Mouse (Mus musculus) CH12.LX (cell line): Measurements from ENCODE around the gene Klrb1c. TPM values are rescaled to one million over a fixed set of nuclear protein-coding genes. Genes with fewer than 3 reads are reported as not detected.
A peak's percentile ranks its signal among the peaks of the same experiment; 100 is the strongest.

Source experiments
- DNase-seq: peaks from one replicate; pipeline ENCODE4 v3.0.0-alpha.2; 2013; ENCODE audit errors: extremely low read depth
- H3K27ac ChIP-seq: 2 replicates; pipeline ENCODE4 v1.5.1; 2012; ENCODE audit warnings: low read depth, mild to moderate bottlenecking, control low read depth, moderate library complexity; ENCODE audit not compliant: insufficient read depth
- H3K27me3 ChIP-seq: replicated peaks from 2 replicates; pipeline ENCODE3; 2012; ENCODE audit warnings: inconsistent platforms
- H3K36me3 ChIP-seq, 2 experiments: replicated peaks in 1 of 2; 2 replicates each; pipeline versions ENCODE3 to v1.6.1; 2012; ENCODE audit warnings: inconsistent platforms in 1 of 2, low read length in 1 of 2, mild to moderate bottlenecking in 1 of 2, mixed read lengths in 1 of 2, moderate library complexity in 1 of 2; ENCODE audit not compliant: control insufficient read depth in 1 of 2, insufficient read depth in 1 of 2
- H3K4me1 ChIP-seq, 2 experiments: 2 replicates each; pipeline ENCODE4 v1.6.1; 2012; ENCODE audit warnings: inconsistent platforms in 1 of 2, moderate library complexity in 1 of 2; ENCODE audit not compliant: insufficient read depth in 2 of 2, control insufficient read depth in 1 of 2
- H3K4me2 ChIP-seq: 2 replicates; pipeline ENCODE4 v1.6.1; 2012; ENCODE audit warnings: low read depth, mild to moderate bottlenecking, control low read depth; ENCODE audit not compliant: poor library complexity, insufficient read depth, severe bottlenecking
- H3K4me3 ChIP-seq, 3 experiments: fragments of 150-350 bp in 1 of 3; sonication (generic) in 1 of 3; replicated peaks in 1 of 3; 2 replicates each; pipeline versions ENCODE3 to v1.5.1; 2011 to 2012; ENCODE audit warnings: low read depth in 2 of 3, low read length in 2 of 3, mild to moderate bottlenecking in 2 of 3, moderate library complexity in 2 of 3, control low read depth in 1 of 3, improper control_type of control experiment in 1 of 3, inconsistent platforms in 1 of 3, mixed read lengths in 1 of 3; ENCODE audit not compliant: poor library complexity in 1 of 3
- H3K79me2 ChIP-seq: replicated peaks from 2 replicates; pipeline ENCODE4 v1.6.1; 2012; ENCODE audit warnings: mild to moderate bottlenecking, moderate library complexity; ENCODE audit not compliant: control insufficient read depth, poor library complexity, insufficient read depth, severe bottlenecking; ENCODE audit errors: extremely low read depth
- H3K9ac ChIP-seq: 2 replicates; pipeline ENCODE4 v1.6.1; 2012; ENCODE audit warnings: low read depth, mild to moderate bottlenecking, control low read depth, moderate library complexity; ENCODE audit not compliant: insufficient read depth
- H3K9me3 ChIP-seq: replicated peaks from 2 replicates; pipeline ENCODE3; 2012; ENCODE audit warnings: low read length, inconsistent platforms, mixed read lengths
- BHLHE40 ChIP-seq: IDR thresholded peaks from 2 replicates; pipeline ENCODE4 v1.6.1; 2011; ENCODE audit warnings: mild to moderate bottlenecking, low read depth, low read length, improper control_type of control experiment
- CHD2 ChIP-seq: IDR thresholded peaks from 2 replicates; pipeline ENCODE4 v1.6.1; 2011; ENCODE audit warnings: low read length, improper control_type of control experiment
- CTCF ChIP-seq, 2 experiments: IDR thresholded peaks in 1 of 2; conservative IDR thresholded peaks in 1 of 2; 2 replicates each; pipeline ENCODE4 v1.5.1; 2011 to 2012; ENCODE audit warnings: low read depth in 2 of 2, low read length in 2 of 2, improper control_type of control experiment in 1 of 2, inconsistent platforms in 1 of 2, mild to moderate bottlenecking in 1 of 2, moderate library complexity in 1 of 2
- E2F4 ChIP-seq: IDR thresholded peaks from 2 replicates; pipeline ENCODE4 v1.6.1; 2011; ENCODE audit warnings: low read depth, low read length, improper control_type of control experiment; ENCODE audit not compliant: insufficient replicate concordance
- ELF1 ChIP-seq: IDR thresholded peaks from 2 replicates; pipeline ENCODE4 v1.6.1; 2014; ENCODE audit warnings: low read depth, mild to moderate bottlenecking, inconsistent platforms, low read length, improper control_type of control experiment
- EP300 ChIP-seq: IDR thresholded peaks from 2 replicates; pipeline ENCODE4 v1.6.1; 2011; ENCODE audit warnings: low read length, improper control_type of control experiment
- ETS1 ChIP-seq: conservative IDR thresholded peaks from 2 replicates; pipeline ENCODE4 v1.6.1; 2012; ENCODE audit warnings: low read depth, mild to moderate bottlenecking, inconsistent platforms, low read length, improper control_type of control experiment, moderate library complexity
- HCFC1 ChIP-seq: IDR thresholded peaks from 2 replicates; pipeline ENCODE4 v1.6.1; 2012; ENCODE audit warnings: low read depth, mild to moderate bottlenecking, inconsistent platforms, low read length, improper control_type of control experiment
- IRF4 ChIP-seq: IDR thresholded peaks from 2 replicates; pipeline ENCODE4 v1.6.1; 2014; ENCODE audit warnings: low read depth, mild to moderate bottlenecking, inconsistent platforms, low read length, improper control_type of control experiment
- JUND ChIP-seq: conservative IDR thresholded peaks from 2 replicates; pipeline ENCODE4 v1.6.1; 2011; ENCODE audit warnings: low read depth, low read length, improper control_type of control experiment
- KAT2A ChIP-seq: IDR thresholded peaks from 2 replicates; pipeline ENCODE4 v1.6.1; 2012; ENCODE audit warnings: low read length, improper control_type of control experiment, inconsistent platforms; ENCODE audit not compliant: insufficient replicate concordance
- MAFK ChIP-seq: IDR thresholded peaks from 2 replicates; pipeline ENCODE4 v1.6.1; 2011; ENCODE audit warnings: low read length, improper control_type of control experiment; ENCODE audit not compliant: insufficient replicate concordance
- MAX ChIP-seq: IDR thresholded peaks from 2 replicates; pipeline ENCODE4 v1.6.1; 2011; ENCODE audit warnings: low read length, improper control_type of control experiment
- MEF2A ChIP-seq: IDR thresholded peaks from 2 replicates; pipeline ENCODE4 v1.6.1; 2014; ENCODE audit warnings: low read depth, mild to moderate bottlenecking, inconsistent platforms, low read length, improper control_type of control experiment, borderline replicate concordance
- MYC ChIP-seq: IDR thresholded peaks from 2 replicates; pipeline ENCODE4 v1.6.1; 2011; ENCODE audit warnings: low read depth, mild to moderate bottlenecking, improper control_type of control experiment, low read length
- NELFE ChIP-seq: IDR thresholded peaks from 2 replicates; pipeline ENCODE4 v1.6.1; 2011; ENCODE audit warnings: low read depth, low read length, improper control_type of control experiment
- POLR2AphosphoS2 ChIP-seq: IDR thresholded peaks from 2 replicates; pipeline ENCODE4 v1.6.1; 2011; ENCODE audit warnings: low read depth, low read length, improper control_type of control experiment
- RCOR1 ChIP-seq: conservative IDR thresholded peaks from 2 replicates; pipeline ENCODE4 v1.6.1; 2012; ENCODE audit warnings: low read depth, mild to moderate bottlenecking, inconsistent platforms, low read length, improper control_type of control experiment
- SIN3A ChIP-seq: IDR thresholded peaks from 2 replicates; pipeline ENCODE4 v1.6.1; 2012; ENCODE audit warnings: low read length, improper control_type of control experiment, inconsistent platforms
- SMC3 ChIP-seq: IDR thresholded peaks from 2 replicates; pipeline ENCODE4 v1.6.1; 2011; ENCODE audit warnings: low read depth, low read length, improper control_type of control experiment
- TCF12 ChIP-seq: IDR thresholded peaks from 2 replicates; pipeline ENCODE4 v1.6.1; 2014; ENCODE audit warnings: low read depth, mild to moderate bottlenecking, inconsistent platforms, low read length, improper control_type of control experiment
- USF1 ChIP-seq: IDR thresholded peaks from 2 replicates; pipeline ENCODE4 v1.6.1; 2014; ENCODE audit warnings: low read depth, mild to moderate bottlenecking, inconsistent platforms, low read length, improper control_type of control experiment
- USF2 ChIP-seq: conservative IDR thresholded peaks from 2 replicates; pipeline ENCODE4 v1.6.1; 2011; ENCODE audit warnings: low read depth, low read length, improper control_type of control experiment
- ZKSCAN1 ChIP-seq: IDR thresholded peaks from 2 replicates; pipeline ENCODE4 v1.6.1; 2012; ENCODE audit warnings: low read depth, inconsistent platforms, low read length, improper control_type of control experiment, borderline replicate concordance
- ZNF384 ChIP-seq: IDR thresholded peaks from 2 replicates; pipeline ENCODE4 v1.6.1; 2012; ENCODE audit warnings: low read depth, low read length, improper control_type of control experiment, inconsistent platforms
- dilution Hi-C: fragments of 300-500 bp; cut with MboI; formaldehyde crosslinking; loops from 2 replicates; pipeline ENCODE4 v1.14.3; 2020; ENCODE audit warnings: low sequenced_read_pairs; ENCODE audit not compliant: extremely low pct_unique_long_range_greater_than_20kb, extremely low pct_ligation_motif_present
- in situ Hi-C: fragments of 300-500 bp; cut with MboI; formaldehyde crosslinking; loops from 3 replicates; pipeline ENCODE4 v1.14.3; 2019; ENCODE audit warnings: low sequenced_read_pairs, low pct_ligation_motif_present, low pct_unique_long_range_greater_than_20kb, mixed read lengths
- polyA plus RNA-seq: library from polyadenylated mRNA; unstranded; fragments of >175 nt; gene quantifications from 2 replicates; pipeline ENCODE4 v1.2.1, GENCODE M21; 2012; ENCODE audit warnings: low read depth; ENCODE audit not compliant: insufficient read length
- total RNA-seq, 2 experiments: library from RNA; depleted of rRNA; stranded (reverse); fragments of 300-350 nt in 1 of 2; fragments of >200 nt in 1 of 2; gene quantifications; 2 replicates each; pipeline ENCODE4 v1.2.3; 2012 to 2014

Gene Klrb1c
- total and polyA plus RNA-seq, 3 experiments: not detected

GRCm38 (mm10) chr6:128733908-128734679 lies 54.9 kb downstream of the Klrb1c start:
- dilution Hi-C loops (no loop called here), in situ Hi-C loops (no loop called here)
- peaks cover 20 to 50% of the 10 kb centered on the region in 2 experiments for H3K4me1 ChIP-seq
- DNase-seq: peak; percentile 67
- peak overlapping the region in 1 of 3 experiments; percentile 27 for H3K4me3 ChIP-seq
- H3K4me2 ChIP-seq: peak overlapping the region; percentile 86
- TF ChIP-seq ELF1: peak; percentile 27; the same call in 1 of the 2 replicates
- peak; percentile 30; the same call in 1 of the 2 replicates for TF ChIP-seq TCF12
- TF ChIP-seq SMC3: no peak
- no peak for TF ChIP-seq KAT2A
- peak; percentile 43 for TF ChIP-seq BHLHE40
- TF ChIP-seq MEF2A: peak; percentile 70; the same call in 1 of the 2 replicates
- 0 out of 2 replicates have a peak, but pooled peaks have one; percentile 18 for TF ChIP-seq NELFE
- TF ChIP-seq MAFK: peak; percentile 27; the same call in 1 of the 2 replicates
- TF ChIP-seq CTCF (conservative IDR thresholded peaks at IDR 0.05 in 1 of 2, IDR thresholded peaks at IDR 0.05 in 1 of 2; ENCODE audit: low read depth in 2 of 2, low read length in 2 of 2): 0 out of 4 replicates have a peak, but pooled peaks of 1 of the 2 experiments have one; percentile 21
- TF ChIP-seq CHD2: peak; percentile 83
- TF ChIP-seq JUND: peak; percentile 61
- TF ChIP-seq ZNF384: no peak
- peak; percentile 81 for TF ChIP-seq EP300
- TF ChIP-seq MYC: 0 out of 2 replicates have a peak, but pooled peaks have one; percentile 12
- TF ChIP-seq IRF4: peak; percentile 78
- no peak for TF ChIP-seq SIN3A
- no peak for TF ChIP-seq USF2
- peak; percentile 18; the same call in 1 of the 2 replicates for TF ChIP-seq RCOR1
- 0 out of 2 replicates have a peak, but pooled peaks have one; percentile 21 for TF ChIP-seq ETS1
- H3K9ac ChIP-seq: peak overlapping the region; percentile 75
- no peaks in the 10 kb centered on the region for H3K79me2 ChIP-seq
- H3K27me3 ChIP-seq: no peaks in the 10 kb centered on the region
- H3K9me3 ChIP-seq: peaks cover 9% of the 10 kb centered on the region
- H3K36me3 ChIP-seq: no peaks in the 10 kb centered on the region
- H3K27ac ChIP-seq: peak overlapping the region; percentile 100

GRCm38 (mm10) chr6:128732032-128732431 lies 57.0 kb downstream of the Klrb1c start:
- peak; percentile 31 for DNase-seq
- in situ Hi-C loops (no loop called here), dilution Hi-C loops (no loop called here)
- H3K4me1 ChIP-seq: peaks cover 20 to 50% of the 10 kb centered on the region in 2 experiments
- H3K9ac ChIP-seq: peak overlapping the region; percentile 33; the same call in 1 of the 2 replicates
- no peaks in the 10 kb centered on the region for H3K27me3 ChIP-seq
- peaks cover 5% of the 10 kb centered on the region for H3K9me3 ChIP-seq
- H3K4me2 ChIP-seq: peak overlapping the region; percentile 13; the same call in 1 of the 2 replicates
- H3K27ac ChIP-seq: peak overlapping the region; percentile 79
- H3K79me2 ChIP-seq: no peaks in the 10 kb centered on the region
- no peak overlapping the region for H3K4me3 ChIP-seq
- TF ChIP-seq E2F4: no peak
- TF ChIP-seq TCF12: no peak
- TF ChIP-seq ETS1: peak; percentile 16; the same call in 1 of the 2 replicates
- no peak for TF ChIP-seq MAX
- TF ChIP-seq USF1: no peak
- TF ChIP-seq HCFC1: no peak
- no peak for TF ChIP-seq USF2
- TF ChIP-seq EP300: peak; percentile 66
- no peak for TF ChIP-seq ZKSCAN1
- TF ChIP-seq POLR2AphosphoS2: no peak
- TF ChIP-seq JUND: no peak
- no peaks in the 10 kb centered on the region for H3K36me3 ChIP-seq
